Mouse (Mus musculus) neural tube, embryonic 11.5 days (tissue): ENCODE data around the gene Gm11238. TPM values are rescaled to one million over a fixed set of nuclear protein-coding genes. Genes with fewer than 3 reads are reported as not detected.
A peak's percentile ranks its signal among the peaks of the same experiment; 100 is the strongest.
"Not testable (repeated sequence)": the region's sequence is repeated elsewhere in the genome, so short reads cannot be mapped to it uniquely, and the experiment has no call there.

ENCODE experiments used
- ATAC-seq: fragments of 200-750 bp; cut with Nextera tagmentation; 2 replicates; pipeline ENCODE4 v1.8.0; 2017; ENCODE audit warnings: moderate number of reproducible peaks, mild to moderate bottlenecking, moderate TSS enrichment, moderate library complexity; ENCODE audit not compliant: insufficient read depth, low FRiP score, low TSS enrichment
- DNase-seq: peaks from one replicate; pipeline ENCODE4 v3.0.0-alpha.2; 2015; ENCODE audit warnings: low spot score
- H3K27ac ChIP-seq: fragments of 300-500 bp; sonication (generic); 2 replicates; pipeline ENCODE4 v1.5.1; 2014; ENCODE audit warnings: low read depth, mild to moderate bottlenecking, low read length
- H3K27me3 ChIP-seq: fragments of 300-500 bp; sonication (generic); 2 replicates; pipeline ENCODE4 v1.6.1; 2014; ENCODE audit warnings: mild to moderate bottlenecking, low read length, mixed read lengths; ENCODE audit not compliant: control insufficient read depth, insufficient read depth
- H3K36me3 ChIP-seq: fragments of 300-500 bp; sonication (generic); 2 replicates; pipeline ENCODE4 v1.6.1; 2014; ENCODE audit warnings: mild to moderate bottlenecking, low read length, moderate library complexity, mixed read lengths; ENCODE audit not compliant: control insufficient read depth, insufficient read depth
- H3K4me1 ChIP-seq: fragments of 300-500 bp; sonication (generic); 2 replicates; pipeline ENCODE4 v1.6.1; 2014; ENCODE audit warnings: low read length, mixed read lengths; ENCODE audit not compliant: control insufficient read depth, insufficient read depth
- H3K4me2 ChIP-seq: fragments of 300-500 bp; sonication (generic); 2 replicates; pipeline ENCODE4 v1.6.1; 2014; ENCODE audit warnings: low read depth, mild to moderate bottlenecking, moderate library complexity
- H3K4me3 ChIP-seq: fragments of 300-500 bp; sonication (generic); 2 replicates; pipeline ENCODE4 v1.5.1; 2014; ENCODE audit warnings: low read depth, low read length
- H3K9ac ChIP-seq: fragments of 300-500 bp; sonication (generic); 2 replicates; pipeline ENCODE4 v1.6.1; 2014; ENCODE audit warnings: mild to moderate bottlenecking, low read length
- H3K9me3 ChIP-seq: fragments of 300-500 bp; sonication (generic); 2 replicates; pipeline ENCODE4 v1.6.1; 2016; ENCODE audit warnings: low read length; ENCODE audit not compliant: control insufficient read depth
- WGBS: fragments of 180-500 bp; shearing (Covaris S2); extraction: QIAGEN DNeasy Blood & Tissue Kit; methylation state at CpG from one replicate; pipeline ENCODE4 v1.1.7; 2014; 5-methylcytosine and 5-hydroxymethylcytosine counted together
- polyA plus RNA-seq: library from polyadenylated mRNA; unstranded; fragments of >200 nt; fragmentation: Nextera tagmentation; extraction: Ambion mirVana; gene quantifications from 2 replicates; pipeline ENCODE4 v1.2.1, GENCODE M21; 2014

Gene Gm11238
- polyA plus RNA-seq: not detected in 2 replicates

DNA sequence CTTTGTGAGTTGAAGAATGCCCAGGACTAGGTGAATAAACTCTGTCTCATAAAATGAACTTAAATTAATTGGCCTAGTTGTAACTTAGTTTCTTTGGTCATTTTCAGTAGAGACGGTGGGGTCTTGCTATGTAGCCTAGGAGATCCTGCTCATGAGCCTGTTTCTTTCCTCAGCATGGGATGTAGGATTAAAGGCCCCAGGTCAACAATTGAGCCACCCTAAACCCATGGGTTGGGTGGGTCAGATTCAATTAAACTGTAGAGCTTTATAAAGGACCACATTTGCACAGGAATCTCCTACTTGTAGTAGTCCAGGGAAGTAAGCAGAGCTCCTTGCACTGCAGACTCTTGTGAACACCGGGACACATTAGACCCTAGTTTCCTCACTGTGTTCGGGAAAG, at the start of gene Gm11238:
Gene Gm11238 (plus strand): TSS at position 301 of the 400 bp plus-strand sequence.
- not testable (repeated sequence) for H3K27ac ChIP-seq, H3K4me1 ChIP-seq, H3K9ac ChIP-seq, H3K4me3 ChIP-seq, H3K27me3 ChIP-seq, H3K4me2 ChIP-seq, ATAC-seq, H3K36me3 ChIP-seq, H3K9me3 ChIP-seq, DNase-seq
- WGBS: no CpG with 5 or more reads among the region's 3 CpGs

DNA sequence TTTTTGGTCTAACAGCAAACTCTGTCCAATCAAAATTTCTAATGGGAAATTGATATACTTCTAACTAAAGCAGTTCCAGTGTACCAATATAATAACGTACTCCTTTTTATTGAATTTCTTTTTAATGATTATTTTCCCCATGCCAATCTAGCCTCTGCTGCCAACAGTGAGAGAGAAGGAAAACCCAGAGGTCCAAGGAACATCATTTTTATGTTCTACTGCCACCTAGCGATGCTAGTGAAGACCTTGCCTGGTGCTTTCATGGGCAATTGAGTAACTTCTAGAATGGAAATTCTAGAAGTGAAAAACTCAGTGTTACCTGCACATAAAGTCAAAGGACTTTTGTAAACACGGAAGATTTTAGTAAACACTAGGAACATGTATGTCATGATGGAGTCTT, 8.4 kb upstream of the Gm11238 start:
- Histone ChIP-seq H3K27me3 (no peaks in the 10 kb centered on the region), H3K27ac (no peak overlapping the region), H3K9ac (no peak overlapping the region), H3K4me1 (no peaks in the 10 kb centered on the region), H3K36me3 (no peaks in the 10 kb centered on the region), H3K4me2 (no peak overlapping the region), H3K9me3 (no peaks in the 10 kb centered on the region), H3K4me3 (no peak overlapping the region)
- 10% methylated on average over 3 of the region's 3 CpGs for WGBS
- DNase-seq: no peak
- ATAC-seq: peak; percentile 60; the same call in 1 of the 2 replicates

DNA sequence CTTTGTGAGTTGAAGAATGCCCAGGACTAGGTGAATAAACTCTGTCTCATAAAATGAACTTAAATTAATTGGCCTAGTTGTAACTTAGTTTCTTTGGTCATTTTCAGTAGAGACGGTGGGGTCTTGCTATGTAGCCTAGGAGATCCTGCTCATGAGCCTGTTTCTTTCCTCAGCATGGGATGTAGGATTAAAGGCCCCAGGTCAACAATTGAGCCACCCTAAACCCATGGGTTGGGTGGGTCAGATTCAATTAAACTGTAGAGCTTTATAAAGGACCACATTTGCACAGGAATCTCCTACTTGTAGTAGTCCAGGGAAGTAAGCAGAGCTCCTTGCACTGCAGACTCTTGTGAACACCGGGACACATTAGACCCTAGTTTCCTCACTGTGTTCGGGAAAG, 15.0 kb downstream of the Gm11238 start, which contains the start of gene Gm11237:
Gene Gm11237 (plus strand): TSS at position 301 of the 400 bp plus-strand sequence.
- not testable (repeated sequence) for H3K27ac ChIP-seq, H3K4me1 ChIP-seq, H3K4me3 ChIP-seq, DNase-seq, H3K4me2 ChIP-seq, H3K27me3 ChIP-seq, ATAC-seq, H3K9me3 ChIP-seq, H3K9ac ChIP-seq, H3K36me3 ChIP-seq
- no CpG with 5 or more reads among the region's 3 CpGs for WGBS

GRCm38 (mm10) chr4:73637821-73638220, 30.1 kb downstream of the Gm11238 start, which contains the start of gene Gm11236:
TSS of gene Gm11236 (plus strand) at chr4:73638121.
- H3K27ac ChIP-seq, H3K9ac ChIP-seq, H3K4me3 ChIP-seq, DNase-seq, H3K27me3 ChIP-seq, H3K9me3 ChIP-seq, ATAC-seq, H3K4me1 ChIP-seq, H3K4me2 ChIP-seq, H3K36me3 ChIP-seq: not testable (repeated sequence)
- no CpG with 5 or more reads among the region's 4 CpGs for WGBS

GRCm38 (mm10) chr4:73661864-73662263, 54.2 kb downstream of the Gm11238 start:
- ATAC-seq: not testable (repeated sequence)
- WGBS: 88% methylated on average over 4 of the region's 4 CpGs

DNA sequence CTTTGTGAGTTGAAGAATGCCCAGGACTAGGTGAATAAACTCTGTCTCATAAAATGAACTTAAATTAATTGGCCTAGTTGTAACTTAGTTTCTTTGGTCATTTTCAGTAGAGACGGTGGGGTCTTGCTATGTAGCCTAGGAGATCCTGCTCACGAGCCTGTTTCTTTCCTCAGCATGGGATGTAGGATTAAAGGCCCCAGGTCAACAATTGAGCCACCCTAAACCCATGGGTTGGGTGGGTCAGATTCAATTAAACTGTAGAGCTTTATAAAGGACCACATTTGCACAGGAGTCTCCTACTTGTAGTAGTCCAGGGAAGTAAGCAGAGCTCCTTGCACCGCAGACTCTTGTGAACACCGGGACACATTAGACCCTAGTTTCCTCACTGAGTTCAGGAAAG, 60.4 kb downstream of the Gm11238 start, which contains the start of gene Gm11239:
Gene Gm11239 (plus strand): TSS at position 301 of the 400 bp plus-strand sequence.
- H3K36me3 ChIP-seq, H3K4me2 ChIP-seq, H3K27ac ChIP-seq, H3K9me3 ChIP-seq, H3K27me3 ChIP-seq, H3K4me3 ChIP-seq, H3K9ac ChIP-seq, ATAC-seq, H3K4me1 ChIP-seq, DNase-seq: not testable (repeated sequence)
- WGBS: no CpG with 5 or more reads among the region's 4 CpGs

More at GRCm38 (mm10) chr4:73661864-73662263, 54.2 kb downstream of the Gm11238 start:
- not testable (repeated sequence) for H3K36me3 ChIP-seq, H3K4me1 ChIP-seq, H3K27me3 ChIP-seq, H3K9ac ChIP-seq, H3K27ac ChIP-seq, H3K4me2 ChIP-seq, DNase-seq, H3K4me3 ChIP-seq, H3K9me3 ChIP-seq

DNA sequence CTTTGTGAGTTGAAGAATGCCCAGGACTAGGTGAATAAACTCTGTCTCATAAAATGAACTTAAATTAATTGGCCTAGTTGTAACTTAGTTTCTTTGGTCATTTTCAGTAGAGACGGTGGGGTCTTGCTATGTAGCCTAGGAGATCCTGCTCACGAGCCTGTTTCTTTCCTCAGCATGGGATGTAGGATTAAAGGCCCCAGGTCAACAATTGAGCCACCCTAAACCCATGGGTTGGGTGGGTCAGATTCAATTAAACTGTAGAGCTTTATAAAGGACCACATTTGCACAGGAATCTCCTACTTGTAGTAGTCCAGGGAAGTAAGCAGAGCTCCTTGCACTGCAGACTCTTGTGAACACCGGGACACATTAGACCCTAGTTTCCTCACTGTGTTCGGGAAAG, 75.5 kb downstream of the Gm11238 start, which contains the start of gene Gm428:
Gene Gm428 (plus strand): TSS at position 301 of the 400 bp plus-strand sequence.
- H3K4me1 ChIP-seq, H3K9me3 ChIP-seq, H3K4me3 ChIP-seq, DNase-seq, H3K27me3 ChIP-seq, H3K36me3 ChIP-seq, H3K9ac ChIP-seq, H3K27ac ChIP-seq, H3K4me2 ChIP-seq, ATAC-seq: not testable (repeated sequence)
- WGBS: 80% methylated on average over 1 of the region's 4 CpGs

Other genes with a start within 250 kb of the Gm11238 start
- not detected in 2 replicates for gene Gm11487, start 202.8 kb upstream of the Gm11238 start, polyA plus RNA-seq
- not detected in 2 replicates for gene Gm11237, start 15.1 kb downstream of the Gm11238 start, polyA plus RNA-seq
- gene Gm11236, start 30.2 kb downstream of the Gm11238 start, polyA plus RNA-seq: not detected in 2 replicates
- not detected in 2 replicates for gene Gm11239, start 60.5 kb downstream of the Gm11238 start, polyA plus RNA-seq
- gene Gm428, start 75.6 kb downstream of the Gm11238 start, polyA plus RNA-seq: not detected in 2 replicates
- gene Rasef, start 183.1 kb downstream of the Gm11238 start, polyA plus RNA-seq: 0.42 and 0.61 TPM in 2 replicates